Mouse (Mus musculus) lung, embryonic 14.5 days (tissue): ENCODE measurements around the gene 3110001I22Rik. TPM values are rescaled to one million over a fixed set of nuclear protein-coding genes. Genes with fewer than 3 reads are reported as not detected.
"Not testable (repeated sequence)": the region's sequence is repeated elsewhere in the genome, so short reads cannot be mapped to it uniquely, and the experiment has no call there.

ENCODE experiments used
- ATAC-seq: fragments of 200-750 bp; cut with Nextera tagmentation; 2 replicates; pipeline ENCODE4 v1.8.0; 2017; ENCODE audit warnings: mild to moderate bottlenecking, moderate TSS enrichment, moderate library complexity; ENCODE audit not compliant: insufficient read depth
- DNase-seq: peaks from one replicate; pipeline ENCODE4 v3.0.0-alpha.2; 2015
- H3K27ac ChIP-seq: fragments of 300-500 bp; sonication (generic); 2 replicates; pipeline ENCODE4 v1.5.1; 2014; ENCODE audit warnings: low read depth, mild to moderate bottlenecking, moderate library complexity
- H3K27me3 ChIP-seq: fragments of 300-500 bp; sonication (generic); 2 replicates; pipeline ENCODE4 v1.6.1; 2014; ENCODE audit warnings: low read length, control low read depth; ENCODE audit not compliant: insufficient read depth
- H3K36me3 ChIP-seq: fragments of 300-500 bp; sonication (generic); 2 replicates; pipeline ENCODE4 v1.6.1; 2014; ENCODE audit warnings: control low read depth; ENCODE audit not compliant: insufficient read depth
- H3K4me1 ChIP-seq: fragments of 300-500 bp; sonication (generic); 2 replicates; pipeline ENCODE4 v1.6.1; 2014; ENCODE audit warnings: antibody characterized with exemption, control low read depth; ENCODE audit not compliant: insufficient read depth
- H3K4me2 ChIP-seq: fragments of 300-500 bp; sonication (generic); 2 replicates; pipeline ENCODE4 v1.6.1; 2014; ENCODE audit warnings: mild to moderate bottlenecking
- H3K4me3 ChIP-seq: fragments of 300-500 bp; sonication (generic); 2 replicates; pipeline ENCODE4 v1.5.1; 2014; ENCODE audit warnings: low read depth, low read length
- H3K9ac ChIP-seq: fragments of 300-500 bp; sonication (generic); 2 replicates; pipeline ENCODE4 v1.6.1; 2014
- H3K9me3 ChIP-seq: fragments of 300-500 bp; sonication (generic); 2 replicates; pipeline ENCODE4 v1.6.1; 2016; ENCODE audit warnings: low read depth, low read length, control low read depth
- CTCF ChIP-seq: IDR thresholded peaks from 2 replicates; pipeline ENCODE4 v1.5.1; 2016; ENCODE audit warnings: antibody characterized with exemption, low read depth
- WGBS: fragments of 180-500 bp; shearing (Covaris S2); extraction: QIAGEN DNeasy Blood & Tissue Kit; methylation state at CpG from one replicate; pipeline ENCODE4 v1.1.7; 2014; 5-methylcytosine and 5-hydroxymethylcytosine counted together
- polyA plus RNA-seq: library from polyadenylated mRNA; unstranded; fragments of >200 nt; fragmentation: Nextera tagmentation; extraction: Ambion mirVana; gene quantifications from 2 replicates; pipeline ENCODE4 v1.2.1, GENCODE M21; 2014

3110001I22Rik gene
- polyA plus RNA-seq, 1 experiment from 2014 or later = 6.2 TPM

DNA sequence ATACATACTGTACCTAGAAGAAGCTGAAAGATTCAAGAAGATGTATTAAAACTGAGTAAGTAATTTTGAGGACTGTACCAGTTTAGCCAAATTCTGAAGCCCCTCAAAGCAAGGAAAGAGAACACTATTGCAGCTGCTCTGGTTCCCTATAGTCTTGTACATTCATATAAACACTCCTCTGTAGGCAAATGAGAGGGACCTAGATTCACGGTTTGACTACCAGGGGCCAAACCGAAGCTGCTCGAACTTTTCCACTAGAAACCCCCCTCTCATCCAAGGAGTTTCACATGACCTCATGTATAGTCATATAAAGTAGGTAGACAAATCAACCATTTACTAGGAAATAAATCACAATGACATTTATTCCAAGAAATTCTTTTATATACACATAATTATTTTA lies 12.8 kb upstream of the 3110001I22Rik start:
- no peak overlapping the region for H3K4me2 ChIP-seq
- TF ChIP-seq CTCF = no peak
- WGBS = 87% methylated on average over 3 of the region's 3 CpGs

DNA sequence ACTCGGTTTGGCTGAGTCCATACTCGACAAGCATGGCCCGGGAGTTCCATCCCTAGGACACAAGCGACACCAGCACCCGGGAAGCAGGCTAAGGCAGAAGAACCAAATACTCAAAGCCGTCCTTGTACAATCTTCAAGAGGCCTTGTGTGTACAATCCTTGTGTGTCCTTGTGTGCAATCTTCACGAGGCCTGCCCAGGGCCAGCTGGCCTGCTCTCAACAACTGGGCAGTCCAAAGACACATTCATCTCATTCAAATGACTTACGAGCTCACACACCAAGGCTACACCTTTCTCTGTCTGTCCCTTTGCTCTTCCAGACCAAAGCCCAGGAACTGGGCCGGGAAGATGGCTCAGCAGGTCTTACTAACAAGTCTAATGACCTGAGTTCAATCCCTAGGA lies 11.0 kb upstream of the 3110001I22Rik start:
- Histone ChIP-seq H3K4me3 (no peak overlapping the region), H3K4me2 (no peak overlapping the region), H3K36me3 (peaks cover 51% of the 10 kb centered on the region), H3K27ac (no peak overlapping the region), H3K9me3 (no peaks in the 10 kb centered on the region), H3K27me3 (no peaks in the 10 kb centered on the region), H3K4me1 (no peaks in the 10 kb centered on the region), H3K9ac (no peak overlapping the region)
- WGBS = 90% methylated on average over 9 of the region's 9 CpGs
- TF ChIP-seq CTCF = no peak
- ATAC-seq (no peak), DNase-seq (no peak)

More for the DNA sequence above, 12.8 kb upstream of the 3110001I22Rik start:
- no peaks in the 10 kb centered on the region for H3K9me3 ChIP-seq
- ATAC-seq (no peak), DNase-seq (no peak)
- H3K36me3 ChIP-seq = peaks cover 44% of the 10 kb centered on the region
- no peaks in the 10 kb centered on the region for H3K4me1 ChIP-seq
- H3K9ac ChIP-seq = no peak overlapping the region
- no peak overlapping the region for H3K4me3 ChIP-seq
- H3K27me3 ChIP-seq = no peaks in the 10 kb centered on the region
- H3K27ac ChIP-seq = no peak overlapping the region

DNA sequence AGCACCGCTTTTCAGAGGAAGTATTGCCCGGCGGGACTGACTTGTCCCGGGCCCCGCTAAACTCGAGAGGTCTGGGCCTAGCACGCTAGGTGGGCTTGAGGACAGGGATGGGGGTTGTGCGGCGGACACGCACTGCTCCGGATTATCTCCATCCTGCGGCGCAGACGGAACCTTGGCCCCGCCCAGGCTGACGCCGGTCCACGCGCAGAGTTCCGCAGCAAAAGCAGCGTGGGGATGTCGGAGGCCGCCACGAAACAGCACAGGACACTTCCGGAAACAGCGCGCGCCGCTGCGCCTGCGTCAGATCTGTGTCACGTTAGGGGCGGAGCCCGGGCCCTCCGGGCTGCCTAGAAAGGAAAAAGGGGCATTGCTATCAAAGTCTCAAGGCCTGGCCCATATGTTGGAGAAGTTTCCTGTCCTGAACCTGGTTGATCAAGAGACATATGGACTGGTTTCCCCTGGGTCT lies 3.8 kb upstream of the 3110001I22Rik start, which contains the start of gene Parn:
Gene Parn, minus strand, starts transcription at position 293 of the 466 bp plus-strand sequence.
- Histone ChIP-seq H3K4me1 (0 out of 2 replicates have a peak, but pooled peaks cover 4% of the 10 kb centered on the region), H3K9me3 (no peaks in the 10 kb centered on the region), H3K36me3 (peaks cover 22% of the 10 kb centered on the region), H3K4me3 (peak within 1 kb of the TSS; percentile 67), H3K9ac (peak within 1 kb of the TSS; percentile 67), H3K27me3 (no peaks in the 10 kb centered on the region), H3K4me2 (peak within 1 kb of the TSS; percentile 65), H3K27ac (peak within 1 kb of the TSS; percentile 76)
- WGBS = under 1% methylated on average over 35 of the region's 35 CpGs
- ATAC-seq (peak; percentile 85), DNase-seq (peak; percentile 97)
- TF ChIP-seq CTCF = 0 out of 2 replicates have a peak, but pooled peaks have one; percentile 0

DNA sequence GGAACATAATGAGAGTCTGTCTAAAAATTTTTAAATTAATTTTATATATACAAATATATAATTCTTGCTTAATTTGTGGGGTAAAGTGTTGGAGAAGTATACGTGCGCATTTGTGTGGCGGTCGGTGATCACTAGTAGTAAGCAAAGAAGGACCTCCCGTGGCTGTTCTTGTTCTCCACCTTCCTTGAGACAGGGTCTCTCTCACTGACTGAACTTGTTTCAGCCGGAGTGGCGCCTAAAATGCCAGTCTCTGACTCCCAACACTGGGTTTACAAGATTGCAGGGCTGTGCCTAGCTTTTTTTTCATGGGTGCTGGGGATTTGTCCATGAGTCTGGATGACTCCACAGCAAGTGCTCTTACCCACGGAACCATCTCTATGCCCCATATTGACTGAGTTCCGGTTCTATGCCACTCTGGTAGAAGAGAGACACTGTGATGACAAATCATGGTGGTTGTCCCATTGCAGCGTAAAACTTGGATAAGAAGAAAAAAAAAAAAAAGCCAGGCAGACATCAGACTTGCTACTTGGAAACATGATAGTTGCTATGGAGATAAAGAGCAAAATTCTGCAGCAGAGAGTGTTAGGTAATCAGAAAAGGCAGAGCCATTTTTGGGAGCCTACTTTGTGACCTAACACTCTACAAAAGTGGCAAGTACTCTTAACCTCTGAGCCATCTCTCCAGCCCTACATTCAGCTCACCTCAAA lies 3.2 kb upstream of the 3110001I22Rik start:
- no peaks in the 10 kb centered on the region for H3K9me3 ChIP-seq
- H3K9ac ChIP-seq = peak overlapping the region; percentile 67; the same call in 1 of the 2 replicates
- WGBS = 73% methylated on average over 10 of the region's 10 CpGs
- no peaks in the 10 kb centered on the region for H3K27me3 ChIP-seq
- H3K36me3 ChIP-seq = peaks cover 17% of the 10 kb centered on the region
- TF ChIP-seq CTCF = no peak
- DNase-seq (no peak), ATAC-seq (no peak)
- H3K4me1 ChIP-seq = 0 out of 2 replicates have a peak, but pooled peaks cover 4% of the 10 kb centered on the region
- H3K4me3 ChIP-seq = 0 out of 2 replicates have a peak overlapping the region, but pooled peaks have one; percentile 67
- peak overlapping the region; percentile 65 for H3K4me2 ChIP-seq
- H3K27ac ChIP-seq = peak overlapping the region; percentile 76

DNA sequence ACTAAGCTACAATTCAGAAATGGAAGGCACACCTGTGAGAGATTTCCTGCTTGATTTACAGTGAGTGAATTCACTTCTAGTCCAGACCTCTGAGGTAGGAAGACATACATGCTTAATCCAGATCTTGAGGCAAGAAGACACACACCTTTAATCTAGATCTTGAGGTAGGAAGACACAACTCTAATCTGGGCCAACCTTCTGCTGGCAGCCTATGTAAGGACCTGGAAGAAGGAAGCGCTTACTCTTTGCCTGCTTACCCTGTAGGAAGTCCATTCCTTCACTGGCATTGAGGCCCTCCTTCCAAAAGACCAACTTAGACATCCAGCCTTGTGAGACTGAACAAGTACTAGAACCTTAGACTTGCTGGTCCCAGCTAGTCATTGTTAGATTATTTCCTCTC lies 2.4 kb upstream of the 3110001I22Rik start:
- Histone ChIP-seq H3K27me3 (no peaks in the 10 kb centered on the region), H3K36me3 (peaks cover 16% of the 10 kb centered on the region), H3K9me3 (no peaks in the 10 kb centered on the region), H3K4me1 (0 out of 2 replicates have a peak, but pooled peaks cover 4% of the 10 kb centered on the region), H3K27ac (no peak overlapping the region), H3K4me3 (no peak overlapping the region), H3K9ac (no peak overlapping the region), H3K4me2 (no peak overlapping the region)
- 89% methylated on average over 1 of the region's 1 CpGs for WGBS
- no peak for TF ChIP-seq CTCF
- DNase-seq = no peak
- ATAC-seq = no peak

DNA sequence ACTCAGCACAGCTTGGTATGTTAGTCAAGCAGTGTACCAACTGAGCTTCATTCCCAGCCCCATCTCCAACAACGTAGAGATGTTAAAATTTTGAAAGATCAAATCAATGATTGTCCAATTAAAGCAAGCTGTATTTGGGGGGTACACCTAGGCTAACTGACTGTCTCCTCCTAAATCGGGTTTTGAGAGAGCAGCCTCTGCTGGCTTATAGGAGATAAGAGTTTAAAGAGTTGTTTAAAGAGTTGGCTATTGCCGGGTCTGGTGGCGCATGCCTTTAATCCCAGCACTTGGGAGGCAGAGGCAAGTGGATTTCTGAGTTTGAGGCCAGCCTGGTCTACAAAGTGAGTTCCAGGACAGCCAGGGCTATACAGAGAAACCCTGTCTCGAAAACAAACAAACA lies 833 bp upstream of the 3110001I22Rik start:
- not testable (repeated sequence) for H3K27ac ChIP-seq

DNA sequence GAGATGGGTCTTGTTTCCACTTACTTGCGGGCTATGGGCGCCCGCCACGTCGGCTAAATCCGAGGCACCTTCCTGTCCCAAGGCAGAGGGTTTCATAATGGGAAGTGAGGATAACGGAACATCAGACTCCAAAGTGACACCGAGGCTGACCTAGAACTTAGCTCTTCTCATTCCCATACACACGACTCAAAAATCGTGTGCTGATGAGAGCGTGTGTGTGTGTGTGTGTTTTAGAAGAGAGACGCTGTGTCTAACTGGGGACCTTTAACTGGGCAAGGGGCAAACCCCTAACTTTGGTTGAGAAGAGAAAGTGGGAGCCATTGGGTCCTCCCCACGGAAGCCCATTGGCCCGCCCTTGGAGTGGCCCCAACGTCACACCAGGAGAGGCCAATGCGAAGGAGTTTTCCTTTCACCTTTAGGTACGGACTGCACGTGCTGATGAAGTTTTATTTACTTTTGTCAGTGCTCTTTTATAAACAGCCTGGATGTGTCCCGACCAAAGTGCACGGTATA lies 713 bp downstream of the 3110001I22Rik start:
- Histone ChIP-seq H3K9ac (peak overlapping the region; percentile 92), H3K4me3 (peak overlapping the region; percentile 97), H3K9me3 (no peaks in the 10 kb centered on the region), H3K27ac (peak overlapping the region; percentile 92; the same call in 1 of the 2 replicates), H3K36me3 (peaks cover 11% of the 10 kb centered on the region), H3K27me3 (no peaks in the 10 kb centered on the region), H3K4me2 (peak overlapping the region; percentile 75), H3K4me1 (0 out of 2 replicates have a peak, but pooled peaks cover under 1% of the 10 kb centered on the region)
- DNase-seq (peak; percentile 80), ATAC-seq (peak; percentile 45)
- no peak for TF ChIP-seq CTCF
- 0% methylated on average over 20 of the region's 20 CpGs for WGBS

More for the DNA sequence above, 833 bp upstream of the 3110001I22Rik start:
- H3K36me3 ChIP-seq, H3K9me3 ChIP-seq, ATAC-seq, H3K4me1 ChIP-seq, H3K27me3 ChIP-seq, DNase-seq: not testable (repeated sequence)
- peak overlapping the region; percentile 97 for H3K4me3 ChIP-seq
- H3K4me2 ChIP-seq = peak overlapping the region; percentile 75
- WGBS = 69% methylated on average over 5 of the region's 5 CpGs
- H3K9ac ChIP-seq = 0 out of 2 replicates have a peak overlapping the region, but pooled peaks have one; percentile 92
